Comparison of ENCODE assay signal across 20 mouse cellular contexts in genomic region chr4:24278154-24278553, GRCm38 (mm10).
DNase-seq lines count a peak whose midpoint lies in the region; ATAC-seq and TF ChIP-seq lines count a peak whose summit lies in the region.
"Had no signal": no experiment of that assay in that cellular context is flagged by ENCODE, and none has a peak within 500 bp of the region (broad histone marks: within the 10 kb centered on the region; RNA-seq: fewer than 3 reads in every experiment).

No protein-coding gene starts in this region.

- 55% methylated on average over 3 of the region's 3 CpGs for WGBS in neural tube, embryonic 11.5 days
- WGBS in hindbrain, embryonic 13.5 days: 55% methylated on average over 3 of the region's 3 CpGs

- no peak overlapping the region for H3K4me2 ChIP-seq in neural tube, embryonic 11.5 days (ENCODE audit: low read depth)
- H3K4me2 ChIP-seq in hindbrain, embryonic 13.5 days: no peak overlapping the region
- H3K4me2 ChIP-seq: heart, embryonic 12.5 days; midbrain, embryonic 12.5 days had no signal

- no peak for DNase-seq in gastrocnemius, adult 2 months
- no peak for DNase-seq in gastrocnemius, postnatal 4 days (ENCODE audit: low spot score in 2 of 2)
- no peak for DNase-seq in neural tube, embryonic 11.5 days (ENCODE audit: low spot score)
- no peak for DNase-seq in neural tube, embryonic 10.5 days (ENCODE audit: extremely low spot score, low spot score)
- DNase-seq in cerebellum, postnatal 4 days (ENCODE audit: low spot score in 2 of 2): no peak
- DNase-seq in lung, postnatal 4 days: no peak
- DNase-seq: adrenal gland, adult 8-10 months; cerebellum, adult 18-20 months; gastrocnemius, postnatal 14 days; heart, postnatal 36 days; kidney, postnatal 14 days; layer of hippocampus, adult 9-11 months; lung, postnatal 10 days; right cerebral cortex, postnatal 25 days had no signal

- H3K4me3 ChIP-seq in gastrocnemius, adult 2 months: no peak overlapping the region
- no peak overlapping the region for H3K4me3 ChIP-seq in neural tube, embryonic 11.5 days (ENCODE audit: low read depth, low read length)
- H3K4me3 ChIP-seq in hindbrain, embryonic 13.5 days: no peak overlapping the region
- H3K4me3 ChIP-seq: heart, embryonic 12.5 days; midbrain, embryonic 12.5 days; myocyte had no signal

- peak; percentile 20; the same call in 1 of the 2 replicates for TF ChIP-seq CTCF in gastrocnemius, adult 2 months (IDR thresholded peaks at IDR 0.05)

- 0 out of 2 replicates have a peak, but pooled peaks have one; percentile 20 for ATAC-seq in neural tube, embryonic 11.5 days (ENCODE audit: insufficient read depth, low FRiP score, low TSS enrichment)
- 0 out of 2 replicates have a peak, but pooled peaks have one; percentile 39 for ATAC-seq in common myeloid progenitor, adult 5-6 weeks (replicated peaks; ENCODE audit: low read depth, poor library complexity, severe bottlenecking)
- no peak for ATAC-seq in hindbrain, embryonic 13.5 days (ENCODE audit: low FRiP score)

- intact Hi-C loops in gastrocnemius, adult 2 months (cut with DNase I): no loop called here

- H3K4me1 ChIP-seq in neural tube, embryonic 11.5 days (ENCODE audit: control insufficient read depth, insufficient read depth, low read length): no peaks in the 10 kb centered on the region
- H3K4me1 ChIP-seq in hindbrain, embryonic 13.5 days (replicated peaks): no peaks in the 10 kb centered on the region
- H3K4me1 ChIP-seq: heart, embryonic 12.5 days; midbrain, embryonic 12.5 days had no signal

- H3K9ac ChIP-seq in neural tube, embryonic 11.5 days (ENCODE audit: low read length): no peak overlapping the region
- no peak overlapping the region for H3K9ac ChIP-seq in hindbrain, embryonic 13.5 days
- H3K9ac ChIP-seq: heart, embryonic 12.5 days; liver, embryonic 14.5 days; midbrain, embryonic 12.5 days had no signal

- H3K27me3 ChIP-seq in neural tube, embryonic 11.5 days (ENCODE audit: control insufficient read depth, insufficient read depth, low read length): no peaks in the 10 kb centered on the region
- no peaks in the 10 kb centered on the region for H3K27me3 ChIP-seq in hindbrain, embryonic 13.5 days
- H3K27me3 ChIP-seq: heart, embryonic 12.5 days; midbrain, embryonic 12.5 days had no signal

- no peaks in the 10 kb centered on the region for H3K9me3 ChIP-seq in neural tube, embryonic 11.5 days (ENCODE audit: control insufficient read depth, low read length)
- H3K9me3 ChIP-seq in hindbrain, embryonic 13.5 days: no peaks in the 10 kb centered on the region

- no peak overlapping the region for H3K27ac ChIP-seq in gastrocnemius, adult 2 months
- H3K27ac ChIP-seq in neural tube, embryonic 11.5 days (ENCODE audit: low read depth, low read length): no peak overlapping the region
- no peak overlapping the region for H3K27ac ChIP-seq in hindbrain, embryonic 13.5 days
- H3K27ac ChIP-seq: liver, embryonic 14.5 days; midbrain, embryonic 12.5 days had no signal

- H3K36me3 ChIP-seq in neural tube, embryonic 11.5 days (ENCODE audit: control insufficient read depth, insufficient read depth, low read length): no peaks in the 10 kb centered on the region
- H3K36me3 ChIP-seq in hindbrain, embryonic 13.5 days: no peaks in the 10 kb centered on the region
- H3K36me3 ChIP-seq: heart, embryonic 12.5 days; midbrain, embryonic 12.5 days had no signal
